Mouse (Mus musculus) heart, adult 2 months (tissue): ENCODE results near the gene Rpl4.

ENCODE experiments used
- CTCF ChIP-seq: fragments of 200-600 bp; IDR thresholded peaks from 2 replicates; pipeline ENCODE4 v1.8.1; 2022; ENCODE audit warnings: antibody characterized with exemption, mild to moderate bottlenecking, moderate library complexity
- EP300 ChIP-seq: fragments of 200-500 bp; IDR thresholded peaks from 2 replicates; pipeline ENCODE4 v1.6.1; 2011; ENCODE audit warnings: low read depth, low read length, control low read depth; ENCODE audit not compliant: insufficient read depth

DNA sequence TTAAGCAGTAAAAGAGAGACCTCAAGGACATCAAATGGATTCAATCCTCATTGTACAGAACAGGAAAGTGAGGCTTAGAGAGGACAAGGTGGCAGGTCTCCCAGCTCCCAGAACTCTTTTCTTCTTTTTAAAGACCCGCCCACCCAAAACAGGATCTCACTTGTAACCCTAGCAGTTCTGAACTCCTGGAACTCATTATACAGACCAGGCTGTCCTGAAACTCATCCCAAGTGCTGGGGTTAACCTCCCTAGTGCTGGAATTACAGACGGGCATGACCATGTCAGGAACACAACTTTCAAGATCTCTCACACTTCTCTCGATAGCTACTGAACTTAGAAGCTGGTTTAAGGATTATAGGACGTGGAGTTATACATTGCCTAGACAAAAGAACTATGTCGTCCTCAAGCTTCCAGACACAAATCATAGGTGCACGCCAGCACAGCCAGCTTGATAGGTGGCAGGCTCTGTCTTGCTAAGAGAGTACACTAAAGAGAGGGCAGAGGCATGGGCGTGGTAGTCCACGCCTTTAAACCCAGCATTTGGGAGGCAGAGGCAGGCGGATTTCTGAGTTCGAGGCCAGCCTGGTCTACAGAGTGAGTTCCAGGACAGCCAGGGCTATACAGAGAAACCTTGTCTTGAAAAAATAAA is 46.7 kb downstream of the Rpl4 start:
- TF ChIP-seq CTCF = no peak
- no peak for TF ChIP-seq EP300
